Mouse (Mus musculus) limb, embryonic 14.5 days (tissue): ENCODE measurements around the gene Sirt2. TPM values are rescaled to one million over a fixed set of nuclear protein-coding genes. Genes with fewer than 3 reads are reported as not detected.

Source experiments
- ATAC-seq: fragments of 200-750 bp; cut with Nextera tagmentation; 2 replicates; pipeline ENCODE4 v1.8.0; 2017; ENCODE audit warnings: low read depth, moderate number of reproducible peaks, moderate TSS enrichment; ENCODE audit not compliant: low FRiP score
- DNase-seq: peaks from one replicate; pipeline ENCODE4 v3.0.0-alpha.2; 2015; ENCODE audit warnings: low spot score
- H3K27ac ChIP-seq: fragments of 300-500 bp; sonication (generic); replicated peaks from 2 replicates; pipeline ENCODE4 v1.5.1; 2014; ENCODE audit warnings: low read depth, mild to moderate bottlenecking, low read length, moderate library complexity, mixed read lengths
- H3K27me3 ChIP-seq: fragments of 300-500 bp; sonication (generic); 2 replicates; pipeline ENCODE4 v1.6.1; 2014; ENCODE audit warnings: low read length, mixed read lengths; ENCODE audit not compliant: control insufficient read depth, insufficient read depth
- H3K36me3 ChIP-seq: fragments of 300-500 bp; sonication (generic); 2 replicates; pipeline ENCODE4 v1.6.1; 2014; ENCODE audit warnings: mild to moderate bottlenecking, low read length, moderate library complexity, mixed read lengths; ENCODE audit not compliant: control insufficient read depth, insufficient read depth
- H3K4me1 ChIP-seq: fragments of 300-500 bp; sonication (generic); 2 replicates; pipeline ENCODE4 v1.6.1; 2014; ENCODE audit warnings: antibody characterized with exemption, low read length, mixed read lengths; ENCODE audit not compliant: control insufficient read depth, insufficient read depth
- H3K4me2 ChIP-seq: fragments of 300-500 bp; sonication (generic); replicated peaks from 2 replicates; pipeline ENCODE4 v1.6.1; 2014; ENCODE audit warnings: low read depth, mild to moderate bottlenecking, low read length, moderate library complexity; ENCODE audit not compliant: severe bottlenecking
- H3K4me3 ChIP-seq: fragments of 300-500 bp; sonication (generic); replicated peaks from 2 replicates; pipeline ENCODE4 v1.5.1; 2014; ENCODE audit warnings: low read length
- H3K9ac ChIP-seq: fragments of 300-500 bp; sonication (generic); 2 replicates; pipeline ENCODE4 v1.6.1; 2014; ENCODE audit warnings: mild to moderate bottlenecking, low read depth, low read length, moderate library complexity; ENCODE audit not compliant: severe bottlenecking
- H3K9me3 ChIP-seq: fragments of 300-500 bp; sonication (generic); 2 replicates; pipeline ENCODE4 v1.6.1; 2016; ENCODE audit warnings: low read length; ENCODE audit not compliant: control insufficient read depth
- POLR2A ChIP-seq: fragments of 200-500 bp; IDR thresholded peaks from 2 replicates; pipeline ENCODE4 v1.8.0; 2012; ENCODE audit warnings: inconsistent platforms, mild to moderate bottlenecking, moderate library complexity, borderline replicate concordance; ENCODE audit not compliant: insufficient read depth, insufficient read length; ENCODE audit errors: extremely low read depth
- WGBS: fragments of 180-500 bp; shearing (Covaris S2); extraction: QIAGEN DNeasy Blood & Tissue Kit; methylation state at CpG from one replicate; pipeline ENCODE4 v1.1.7; 2014; 5-methylcytosine and 5-hydroxymethylcytosine counted together
- polyA plus RNA-seq, 2 experiments: library from polyadenylated mRNA; depleted of rRNA in 1 of 2; stranded (reverse) in 1 of 2; unstranded in 1 of 2; fragments of >200 nt; fragmentation: Nextera tagmentation in 1 of 2; extraction: Ambion mirVana in 1 of 2; gene quantifications; 2 replicates each; pipeline versions ENCODE4 v1.2.1 to v1.2.3; 2012 to 2014

Sirt2 gene
- polyA plus RNA-seq, 2 experiments: 73.7 to 107 TPM

GRCm38 (mm10) chr7:28741709-28742438 lies 24.7 kb upstream of the Sirt2 start, which contains the start of the genes Mrps12 and Sars2:
Gene Mrps12, minus strand, starts transcription at chr7:28741820.
Gene Sars2, plus strand, starts transcription at chr7:28741992.
- Histone ChIP-seq H3K27ac (peak within 1 kb of the TSS; percentile 73), H3K9ac (peak within 1 kb of the TSS; percentile 75), H3K27me3 (no peaks in the 10 kb centered on the region), H3K9me3 (no peaks in the 10 kb centered on the region), H3K4me2 (peak within 1 kb of the TSS; percentile 85), H3K36me3 (peaks cover 38% of the 10 kb centered on the region), H3K4me1 (peaks cover 7% of the 10 kb centered on the region; the same call in 1 of the 2 replicates), H3K4me3 (peak within 1 kb of the TSS; percentile 57)
- under 1% methylated on average over 39 of the region's 39 CpGs for WGBS
- TF ChIP-seq POLR2A: peak; percentile 74; the same call in 1 of the 2 replicates
- ATAC-seq (peak; percentile 99), DNase-seq (peak; percentile 99)

- 91% methylated on average over 7 of the region's 7 CpGs for WGBS
- no peak overlapping the region for H3K27ac ChIP-seq
- no peak overlapping the region for H3K4me2 ChIP-seq
- H3K9me3 ChIP-seq: no peaks in the 10 kb centered on the region
- H3K27me3 ChIP-seq: no peaks in the 10 kb centered on the region
- DNase-seq (no peak), ATAC-seq (no peak)
- no peak overlapping the region for H3K4me3 ChIP-seq
- TF ChIP-seq POLR2A: no peak
- peaks cover 53% of the 10 kb centered on the region for H3K36me3 ChIP-seq
- no peaks in the 10 kb centered on the region for H3K4me1 ChIP-seq
- no peak overlapping the region for H3K9ac ChIP-seq
Observed at GRCm38 (mm10) chr7:28749935-28750334, 16.6 kb upstream of the Sirt2 start.

- H3K4me2 ChIP-seq: peak within 1 kb of the TSS; percentile 32
- peaks cover 6% of the 10 kb centered on the region; the same call in 1 of the 2 replicates for H3K27me3 ChIP-seq
- TF ChIP-seq POLR2A: no peak
- peak within 1 kb of the TSS; percentile 8; the same call in 1 of the 2 replicates for H3K4me3 ChIP-seq
- ATAC-seq (peak; percentile 34; the same call in 1 of the 2 replicates), DNase-seq (no peak)
- H3K27ac ChIP-seq: no peak within 1 kb of the TSS
- no peak within 1 kb of the TSS for H3K9ac ChIP-seq
- peaks cover 30% of the 10 kb centered on the region for H3K36me3 ChIP-seq
- no peaks in the 10 kb centered on the region for H3K9me3 ChIP-seq
- 0% methylated on average over 16 of the region's 17 CpGs for WGBS
- peaks cover 5% of the 10 kb centered on the region for H3K4me1 ChIP-seq
Observed at GRCm38 (mm10) chr7:28756079-28756478, 10.5 kb upstream of the Sirt2 start, which contains the start of gene Ccer2. Gene Ccer2, plus strand, starts transcription at chr7:28756174.

GRCm38 (mm10) chr7:28758623-28759022 lies 7.9 kb upstream of the Sirt2 start:
- Histone ChIP-seq H3K4me3 (no peak overlapping the region), H3K36me3 (peaks cover 45% of the 10 kb centered on the region), H3K4me2 (no peak overlapping the region), H3K9me3 (no peaks in the 10 kb centered on the region), H3K27ac (no peak overlapping the region), H3K27me3 (peaks cover 6% of the 10 kb centered on the region; the same call in 1 of the 2 replicates), H3K4me1 (peaks cover 5% of the 10 kb centered on the region), H3K9ac (no peak overlapping the region)
- no peak for TF ChIP-seq POLR2A
- 84% methylated on average over 13 of the region's 13 CpGs for WGBS
- ATAC-seq: no peak
- DNase-seq: no peak

- H3K4me2 ChIP-seq: no peak overlapping the region
- no peak for ATAC-seq
- no peak overlapping the region for H3K27ac ChIP-seq
- 91% methylated on average over 9 of the region's 9 CpGs for WGBS
- no peak for TF ChIP-seq POLR2A
- no peak overlapping the region for H3K9ac ChIP-seq
- H3K4me3 ChIP-seq: no peak overlapping the region
- no peak for DNase-seq
- peaks cover under 1% of the 10 kb centered on the region; the same call in 1 of the 2 replicates for H3K27me3 ChIP-seq
- H3K9me3 ChIP-seq: no peaks in the 10 kb centered on the region
- peaks cover 3% of the 10 kb centered on the region; the same call in 1 of the 2 replicates for H3K4me1 ChIP-seq
- H3K36me3 ChIP-seq: peaks cover 45% of the 10 kb centered on the region
Observed at GRCm38 (mm10) chr7:28761907-28762306, 4.6 kb upstream of the Sirt2 start.
